Mouse (Mus musculus) gastrocnemius, postnatal 36 days (tissue): Measurements from ENCODE around the gene Spock2. TPM values are rescaled to one million over a fixed set of nuclear protein-coding genes. Genes with fewer than 3 reads are reported as not detected.

Source experiments
- microRNA-seq, 2 experiments: library from miRNA; unstranded; fragments of <30 nt; microRNA quantifications; one replicate each; pipeline ENCODE4 v1.2.0; 2021
- total RNA-seq, 2 experiments: library from RNA; stranded (reverse); gene quantifications; 2 replicates each; pipeline ENCODE4 v1.2.3; 2021

Gene Spock2
- total RNA-seq, 2 experiments from 2014 or later, result 4.9 to 5.8 TPM

Small RNAs within 50 kb of the gene (microRNA-seq; reads per million reads assigned to microRNA genes)
- 0 reads per million in 2 experiments for gene Mir6906

Other genes with a start within 250 kb of the Spock2 start
- 10 to 100 TPM; 54.7 to 61.2 TPM for gene Dnajb12, start 226.7 kb upstream of the Spock2 start, total RNA-seq
- gene Ddit4, start 154.4 kb upstream of the Spock2 start, total RNA-seq, result 10 to 100 TPM; 18.2 to 39.3 TPM
- gene Ascc1, start 103.4 kb upstream of the Spock2 start, total RNA-seq, result 10 to 100 TPM; 12.8 to 13.1 TPM
- 10 to 100 TPM; 45.0 to 46.0 TPM for gene Anapc16, start 103.1 kb upstream of the Spock2 start, total RNA-seq
- gene Chst3, start 113.0 kb downstream of the Spock2 start, total RNA-seq, result under 1 TPM; 0.36 to 0.37 TPM
- gene Psap, start 171.4 kb downstream of the Spock2 start, total RNA-seq, result 100 to 1,000 TPM; 685 to 809 TPM
- gene Vsir, start 240.6 kb downstream of the Spock2 start, total RNA-seq, result 1 to 10 TPM; 5.6 to 8.2 TPM